Mouse (Mus musculus) adrenal gland, postnatal 4 days (tissue): Measurements from ENCODE around the gene Ccdc93. TPM values are rescaled to one million over a fixed set of nuclear protein-coding genes. Genes with fewer than 3 reads are reported as not detected.

Experiments
- DNase-seq, 2 experiments: peaks; one replicate each; pipeline ENCODE4 v3.0.0; 2021 to 2022; ENCODE audit warnings: low spot score in 2 of 2, mixed read lengths in 2 of 2
- long read RNA-seq, 2 experiments: library from polyadenylated mRNA; stranded (forward); transcript quantifications; one replicate each; pipeline ENCODE4 v2.0.0; 2021
- total RNA-seq, 2 experiments: library from RNA; stranded (reverse); gene quantifications; 2 replicates each; pipeline ENCODE4 v1.2.3; 2021

The Ccdc93 gene
- total RNA-seq: 10 to 100 TPM; 22.9 to 24.5 TPM
- long read RNA-seq, experiment 1, full-length matches to known transcripts: 3 of 4 reads
- long read RNA-seq, experiment 1, partial matches to known transcripts: 0 of 4 reads
- long read RNA-seq, experiment 1, other reads (novel, unspliced or antisense): 1 of 4 reads
- long read RNA-seq, experiment 2, full-length matches to known transcripts: 3 of 10 reads
- long read RNA-seq, experiment 2, partial matches to known transcripts: 2 of 10 reads
- long read RNA-seq, experiment 2, other reads (novel, unspliced or antisense): 5 of 10 reads

GRCm38 (mm10) chr1:121430938-121431928, at the start of gene Ccdc93:
TSS of gene Ccdc93 (plus strand) at chr1:121431049.
- DNase-seq: peak; percentile 99

GRCm38 (mm10) chr1:121381562-121381961, 49.3 kb upstream of the Ccdc93 start:
- no peak for DNase-seq

GRCm38 (mm10) chr1:121388312-121388711, 42.5 kb upstream of the Ccdc93 start:
- no peak for DNase-seq

- no peak for DNase-seq
Measured at GRCm38 (mm10) chr1:121388732-121389131, 42.1 kb upstream of the Ccdc93 start.

GRCm38 (mm10) chr1:121389574-121389973, 41.3 kb upstream of the Ccdc93 start:
- DNase-seq: no peak

- DNase-seq: no peak
Measured at GRCm38 (mm10) chr1:121390003-121390402, 40.8 kb upstream of the Ccdc93 start.

- DNase-seq: no peak
Measured at GRCm38 (mm10) chr1:121390421-121390820, 40.4 kb upstream of the Ccdc93 start.

GRCm38 (mm10) chr1:121390855-121391254, 40.0 kb upstream of the Ccdc93 start:
- no peak for DNase-seq

GRCm38 (mm10) chr1:121393117-121393516, 37.7 kb upstream of the Ccdc93 start:
- DNase-seq: no peak

- no peak for DNase-seq
Measured at GRCm38 (mm10) chr1:121394764-121395163, 36.1 kb upstream of the Ccdc93 start.

- no peak for DNase-seq
Measured at GRCm38 (mm10) chr1:121396501-121396900, 34.3 kb upstream of the Ccdc93 start.

GRCm38 (mm10) chr1:121398231-121398630, 32.6 kb upstream of the Ccdc93 start:
- no peak for DNase-seq

GRCm38 (mm10) chr1:121398986-121399881, 31.6 kb upstream of the Ccdc93 start:
- no peak for DNase-seq

- no peak for DNase-seq
Measured at GRCm38 (mm10) chr1:121400243-121400642, 30.6 kb upstream of the Ccdc93 start.

- no peak for DNase-seq
Measured at GRCm38 (mm10) chr1:121419084-121419483, 11.8 kb upstream of the Ccdc93 start.

GRCm38 (mm10) chr1:121419569-121420265, 11.1 kb upstream of the Ccdc93 start:
- no peak for DNase-seq

- no peak for DNase-seq
Measured at GRCm38 (mm10) chr1:121430183-121430937, 489 bp upstream of the Ccdc93 start.

- DNase-seq: no peak
Measured at GRCm38 (mm10) chr1:121435981-121436380, 5.1 kb downstream of the Ccdc93 start.

- peak; percentile 33 to 39 for DNase-seq
Measured at GRCm38 (mm10) chr1:121440535-121441381, 9.9 kb downstream of the Ccdc93 start.
